Mouse (Mus musculus) fibroblast of lung, adult 2 months (primary cell): ENCODE measurements around the gene Zfyve16.

ENCODE experiments used
- DNase-seq: peaks from one replicate; pipeline ENCODE4 v3.0.0-alpha.2; 2011; ENCODE audit warnings: low read depth

Zfyve16 gene

GRCm38 (mm10) chr13:92467891-92468290, 62.8 kb downstream of the Zfyve16 start:
- DNase-seq, result no peak

DNA sequence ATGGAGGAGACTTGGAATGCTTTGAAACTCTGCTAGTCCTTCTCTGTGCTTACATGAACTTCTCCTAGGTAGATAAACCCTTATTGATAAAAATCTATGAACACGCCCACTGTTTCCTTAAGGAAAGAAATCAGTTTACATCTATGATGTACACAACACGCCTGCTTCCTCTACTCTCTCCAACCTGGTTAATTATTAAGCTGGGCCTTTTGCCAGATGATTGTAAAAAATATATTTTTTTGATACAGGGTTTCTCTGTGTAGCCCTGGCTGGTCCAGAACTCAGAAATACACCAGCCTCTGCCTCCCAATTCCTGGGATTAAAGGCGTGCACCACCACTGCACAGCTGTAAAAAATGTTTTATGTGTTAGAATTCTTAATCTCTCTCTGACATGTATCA, 66.0 kb downstream of the Zfyve16 start:
- no peak for DNase-seq

GRCm38 (mm10) chr13:92446872-92447271, 83.8 kb downstream of the Zfyve16 start:
- no peak for DNase-seq

GRCm38 (mm10) chr13:92440286-92440685, 90.4 kb downstream of the Zfyve16 start:
- DNase-seq, result no peak

DNA sequence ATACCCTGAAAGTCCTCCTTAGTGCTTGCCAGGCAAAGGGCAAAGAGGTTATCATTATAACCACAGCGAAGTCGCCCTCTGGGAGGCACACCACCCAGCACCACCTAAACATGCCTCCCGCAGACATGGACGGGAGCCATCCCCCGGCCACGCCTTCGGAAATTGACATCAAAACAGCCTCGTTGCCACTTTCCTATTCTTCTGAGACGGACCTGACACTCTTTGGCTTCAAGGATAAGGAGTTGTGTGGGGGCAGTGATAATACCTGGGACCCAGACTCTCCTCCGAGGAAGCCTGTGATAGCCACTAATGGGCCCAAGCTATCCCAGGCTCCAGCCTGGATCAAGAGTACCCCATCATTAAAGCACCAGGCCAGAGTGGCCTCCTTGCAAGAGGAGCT, 92.0 kb downstream of the Zfyve16 start:
- no peak for DNase-seq
